Mouse (Mus musculus) spleen, adult 18-20 months (tissue): ENCODE results near the gene Ttc24.

Experiments
- DNase-seq, 2 experiments: peaks; one replicate each; pipeline ENCODE4 v3.0.0; 2022; ENCODE audit warnings: mixed read lengths in 2 of 2

Ttc24 gene

GRCm38 (mm10) chr3:88074766-88075165 lies 3.3 kb downstream of the Ttc24 start:
- no peak for DNase-seq

GRCm38 (mm10) chr3:88074351-88074750 lies 3.8 kb downstream of the Ttc24 start:
- DNase-seq: no peak

GRCm38 (mm10) chr3:88073631-88074030 lies 4.5 kb downstream of the Ttc24 start:
- DNase-seq: no peak

GRCm38 (mm10) chr3:88071783-88072182 lies 6.3 kb downstream of the Ttc24 start:
- peak; percentile 61 to 87 for DNase-seq

- DNase-seq: no peak
Observed at GRCm38 (mm10) chr3:88068386-88068785, 9.7 kb downstream of the Ttc24 start.

GRCm38 (mm10) chr3:88057902-88058696 lies 20.0 kb downstream of the Ttc24 start, which contains the start of gene Naxe:
TSS of gene Naxe (minus strand) at chr3:88058495.
- DNase-seq: peak; percentile 78 to 79

GRCm38 (mm10) chr3:88057030-88057429 lies 21.1 kb downstream of the Ttc24 start:
- no peak for DNase-seq

GRCm38 (mm10) chr3:88049532-88049931 lies 28.6 kb downstream of the Ttc24 start:
- no peak for DNase-seq

GRCm38 (mm10) chr3:88042661-88043421 lies 35.3 kb downstream of the Ttc24 start, which contains the start of gene Gpatch4:
TSS of gene Gpatch4 (plus strand) at chr3:88043108.
- peak; percentile 57 to 68 for DNase-seq

GRCm38 (mm10) chr3:88035561-88036293 lies 42.4 kb downstream of the Ttc24 start:
- DNase-seq: no peak

GRCm38 (mm10) chr3:88033506-88033905 lies 44.6 kb downstream of the Ttc24 start:
- DNase-seq: no peak

GRCm38 (mm10) chr3:88030608-88031395 lies 47.3 kb downstream of the Ttc24 start:
- DNase-seq: no peak

- DNase-seq: no peak
Observed at GRCm38 (mm10) chr3:88027434-88028186, 50.5 kb downstream of the Ttc24 start, which contains the start of gene Hapln2. TSS of gene Hapln2 (minus strand) at chr3:88027583.

GRCm38 (mm10) chr3:88026823-88027222 lies 51.3 kb downstream of the Ttc24 start:
- DNase-seq: no peak

- DNase-seq: no peak
Observed at GRCm38 (mm10) chr3:88023192-88024074, 54.7 kb downstream of the Ttc24 start.

GRCm38 (mm10) chr3:88022322-88023191 lies 55.5 kb downstream of the Ttc24 start:
- DNase-seq: peak; percentile 79 to 88
